Mouse (Mus musculus) neural tube, embryonic 15.5 days (tissue): ENCODE measurements around the gene Scyl1. TPM values are rescaled to one million over a fixed set of nuclear protein-coding genes. Genes with fewer than 3 reads are reported as not detected.

Experiments used
- ATAC-seq: fragments of 200-750 bp; cut with Nextera tagmentation; 2 replicates; pipeline ENCODE4 v1.8.0; 2017; ENCODE audit warnings: mild to moderate bottlenecking, moderate TSS enrichment, moderate library complexity; ENCODE audit not compliant: low FRiP score
- H3K27ac ChIP-seq: fragments of 300-500 bp; sonication (generic); replicated peaks from 2 replicates; pipeline ENCODE4 v1.5.1; 2015; ENCODE audit warnings: mild to moderate bottlenecking, inconsistent platforms
- H3K27me3 ChIP-seq: fragments of 300-500 bp; sonication (generic); replicated peaks from 2 replicates; pipeline ENCODE4 v1.6.1; 2015; ENCODE audit warnings: inconsistent platforms
- H3K36me3 ChIP-seq: fragments of 300-500 bp; sonication (generic); 2 replicates; pipeline ENCODE4 v1.6.1; 2015; ENCODE audit warnings: inconsistent platforms
- H3K4me1 ChIP-seq: fragments of 300-500 bp; sonication (generic); 2 replicates; pipeline ENCODE4 v1.6.1; 2015; ENCODE audit warnings: inconsistent platforms
- H3K4me2 ChIP-seq: fragments of 300-500 bp; sonication (generic); 2 replicates; pipeline ENCODE4 v1.6.1; 2015; ENCODE audit warnings: inconsistent platforms, mild to moderate bottlenecking, moderate library complexity
- H3K4me3 ChIP-seq: fragments of 300-500 bp; sonication (generic); replicated peaks from 2 replicates; pipeline ENCODE4 v1.5.1; 2015; ENCODE audit warnings: mild to moderate bottlenecking, inconsistent platforms
- H3K9ac ChIP-seq: fragments of 300-500 bp; sonication (generic); replicated peaks from 2 replicates; pipeline ENCODE4 v1.6.1; 2015; ENCODE audit warnings: mild to moderate bottlenecking, inconsistent platforms
- H3K9me3 ChIP-seq: fragments of 300-500 bp; sonication (generic); replicated peaks from 2 replicates; pipeline ENCODE4 v1.6.1; 2016; ENCODE audit warnings: inconsistent platforms
- WGBS: fragments of 180-500 bp; shearing (Covaris S2); methylation state at CpG from one replicate; pipeline ENCODE4 v1.1.7; 2015; ENCODE audit warnings: mixed read lengths; 5-methylcytosine and 5-hydroxymethylcytosine counted together
- polyA plus RNA-seq: library from polyadenylated mRNA; unstranded; fragments of >200 nt; fragmentation: Nextera tagmentation; extraction: Ambion mirVana; gene quantifications from 2 replicates; pipeline ENCODE4 v1.2.1, GENCODE M21; 2015

The Scyl1 gene
- polyA plus RNA-seq, 1 experiment from 2014 or later, result 83.1 TPM

DNA sequence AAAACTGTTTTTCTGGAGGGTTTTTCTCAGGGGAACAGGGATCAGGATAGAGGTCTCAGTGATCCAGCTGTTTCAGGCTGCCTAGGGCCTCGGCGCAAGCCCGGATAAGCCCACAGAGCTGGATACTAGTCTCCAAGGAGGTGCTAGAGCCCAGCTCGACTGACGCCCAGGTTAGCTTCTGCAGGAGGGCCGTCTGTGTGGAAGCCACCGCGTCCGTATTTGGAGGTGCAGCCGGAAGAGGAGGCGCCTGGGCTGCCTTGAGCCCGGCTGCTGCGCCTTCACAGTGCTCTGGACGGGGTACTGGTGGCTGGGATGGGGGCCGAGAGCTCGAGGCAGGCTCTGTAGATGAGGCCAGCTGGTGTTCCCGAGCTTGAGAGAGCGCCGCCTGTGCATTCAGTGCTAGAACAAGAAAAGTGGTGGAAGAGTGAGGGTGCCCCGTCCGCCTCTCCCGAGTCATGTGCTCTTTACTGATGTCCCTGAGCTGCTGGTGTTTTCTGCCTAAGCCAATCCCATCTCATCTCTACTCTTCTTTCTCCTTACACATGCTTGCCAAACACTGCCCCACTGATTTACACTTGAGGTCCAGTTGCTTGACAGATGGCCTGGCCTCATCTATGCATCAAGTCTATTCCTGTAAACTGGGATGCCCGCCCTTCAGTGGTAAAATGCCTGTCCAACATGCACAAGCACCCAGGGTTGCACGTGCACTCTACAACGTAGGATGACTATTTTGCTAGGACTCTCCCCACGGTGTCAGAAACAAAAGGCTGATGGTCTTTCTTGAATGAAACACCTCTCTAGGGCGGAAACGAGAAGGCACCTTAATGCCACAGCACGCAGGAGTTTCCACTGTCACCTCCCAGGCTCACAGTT, 40.7 kb downstream of the Scyl1 start:
- Histone ChIP-seq H3K4me2 (peak overlapping the region; percentile 89), H3K4me1 (peaks cover 56% of the 10 kb centered on the region), H3K27ac (no peak overlapping the region; the same call in 1 of the 2 replicates), H3K4me3 (peak overlapping the region; percentile 84), H3K36me3 (no peaks in the 10 kb centered on the region), H3K9me3 (no peaks in the 10 kb centered on the region), H3K9ac (peak overlapping the region; percentile 74), H3K27me3 (peaks cover 9% of the 10 kb centered on the region; the same call in 1 of the 2 replicates)
- 76% methylated on average over 29 of the region's 29 CpGs for WGBS
- no peak for ATAC-seq

DNA sequence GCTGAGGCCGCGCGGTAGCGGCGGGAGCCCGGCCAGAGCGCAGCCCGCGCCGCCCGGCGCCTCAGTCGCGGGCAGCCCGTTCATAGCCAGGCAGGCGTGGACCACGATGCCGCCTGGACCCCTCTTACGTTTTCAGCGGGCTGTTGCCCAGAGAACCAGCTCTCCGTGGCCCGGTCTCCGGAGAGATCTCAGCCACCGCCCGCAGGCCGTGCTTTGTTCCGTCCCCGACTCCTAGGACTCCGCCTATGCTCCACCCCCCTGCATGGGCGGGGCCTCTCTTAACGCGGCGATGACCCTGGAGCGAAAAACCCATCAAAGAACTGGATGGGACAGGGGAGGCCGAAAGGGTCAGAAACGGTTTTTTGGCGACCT, 41.8 kb downstream of the Scyl1 start, which contains the start of gene Fam89b:
Fam89b (minus strand) TSS at position 210 of the 372 bp plus-strand sequence.
- 0% methylated on average over 37 of the region's 37 CpGs for WGBS
- peak; percentile 82 for ATAC-seq
- Histone ChIP-seq H3K36me3 (0 out of 2 replicates have a peak, but pooled peaks cover 7% of the 10 kb centered on the region), H3K4me2 (peak within 1 kb of the TSS; percentile 89), H3K27ac (peak within 1 kb of the TSS; percentile 96), H3K9ac (peak within 1 kb of the TSS; percentile 96), H3K9me3 (no peaks in the 10 kb centered on the region), H3K27me3 (peaks cover 4% of the 10 kb centered on the region; the same call in 1 of the 2 replicates), H3K4me3 (peak within 1 kb of the TSS; percentile 84), H3K4me1 (peaks cover 67% of the 10 kb centered on the region)

DNA sequence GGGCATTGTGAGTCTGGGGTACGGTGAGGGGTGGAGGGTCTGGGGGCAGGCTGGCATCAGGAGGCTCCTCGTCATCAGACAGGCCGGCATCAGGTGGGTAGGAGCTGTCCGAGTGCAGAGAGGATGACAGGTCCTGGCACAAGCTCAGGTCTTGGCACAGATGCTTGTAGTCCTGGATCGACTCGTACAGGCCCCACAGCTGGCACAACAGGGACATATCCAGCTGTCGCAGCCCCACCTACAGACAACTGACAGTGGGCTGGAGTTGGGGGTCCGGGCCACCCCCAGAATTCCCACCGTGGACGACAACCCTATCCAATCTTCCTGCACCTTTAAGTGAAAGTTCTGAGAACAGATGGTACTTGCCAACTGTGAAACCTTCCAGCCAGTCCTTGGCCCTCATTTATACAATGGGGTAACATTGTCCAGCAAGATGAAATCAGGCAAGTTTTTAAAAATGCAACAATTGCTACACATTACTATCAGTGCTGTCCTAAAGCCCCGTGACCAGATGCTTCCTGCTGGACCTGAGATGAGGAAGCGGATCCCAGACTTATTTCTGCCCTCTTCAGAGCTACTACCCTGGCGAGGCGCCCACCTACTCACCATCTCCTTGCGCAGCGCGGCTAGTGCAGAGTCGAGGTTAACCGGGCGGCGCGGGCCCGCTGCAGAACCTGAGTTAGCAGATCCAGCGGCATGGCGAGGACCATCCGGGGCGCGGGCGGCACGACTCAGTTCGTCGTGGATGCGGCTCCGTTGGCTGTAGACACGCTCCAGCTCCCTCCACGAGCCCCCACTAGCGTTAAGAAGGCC, 42.4 kb downstream of the Scyl1 start:
- peak overlapping the region; percentile 84 for H3K4me3 ChIP-seq
- 0 out of 2 replicates have a peak, but pooled peaks cover 10% of the 10 kb centered on the region for H3K36me3 ChIP-seq
- peak; percentile 30; the same call in 1 of the 2 replicates for ATAC-seq
- H3K9me3 ChIP-seq, result no peaks in the 10 kb centered on the region
- peak overlapping the region; percentile 89 for H3K4me2 ChIP-seq
- WGBS, result 7% methylated on average over 37 of the region's 37 CpGs
- H3K4me1 ChIP-seq, result peaks cover 72% of the 10 kb centered on the region
- H3K27ac ChIP-seq, result peak overlapping the region; percentile 96
- H3K9ac ChIP-seq, result peak overlapping the region; percentile 96
- H3K27me3 ChIP-seq, result peaks cover 4% of the 10 kb centered on the region; the same call in 1 of the 2 replicates

GRCm38 (mm10) chr19:5727701-5728100, 43.5 kb downstream of the Scyl1 start:
- Histone ChIP-seq H3K27me3 (no peaks in the 10 kb centered on the region), H3K27ac (peak overlapping the region; percentile 96), H3K4me3 (peak overlapping the region; percentile 84), H3K4me1 (peaks cover 72% of the 10 kb centered on the region), H3K4me2 (peak overlapping the region; percentile 89), H3K36me3 (0 out of 2 replicates have a peak, but pooled peaks cover 12% of the 10 kb centered on the region), H3K9me3 (no peaks in the 10 kb centered on the region), H3K9ac (peak overlapping the region; percentile 96)
- 4% methylated on average over 14 of the region's 14 CpGs for WGBS
- ATAC-seq, result no peak

DNA sequence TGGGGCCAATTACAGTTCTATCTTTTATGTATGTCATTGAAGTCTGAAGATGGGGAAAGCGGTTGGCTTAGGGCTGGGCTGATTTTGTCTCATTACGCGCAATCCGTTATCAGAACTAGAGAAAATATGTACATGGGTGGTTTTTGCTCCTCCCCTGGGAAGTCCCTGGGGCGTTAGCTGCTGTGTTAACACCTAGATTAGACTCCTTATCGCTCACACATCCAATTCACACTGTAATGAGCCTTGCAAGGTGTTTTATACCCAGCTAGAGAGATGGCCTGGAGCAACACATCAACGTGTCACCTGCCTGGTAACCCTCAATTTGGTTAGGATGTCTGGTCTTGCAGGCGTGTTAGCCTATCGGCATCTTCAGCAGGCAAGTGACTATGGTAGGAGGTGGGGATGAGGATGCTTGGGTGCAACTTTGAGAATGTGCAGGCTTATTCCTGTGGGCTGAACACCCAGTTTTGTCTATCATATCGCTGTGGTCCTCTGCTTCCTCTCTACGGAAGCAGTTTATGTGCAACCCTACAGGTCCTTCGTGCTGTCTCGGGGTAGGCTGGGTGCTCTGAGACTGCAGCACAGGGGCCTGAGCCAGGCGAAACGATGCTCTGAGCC, 44.1 kb downstream of the Scyl1 start:
- Histone ChIP-seq H3K4me1 (peaks cover 71% of the 10 kb centered on the region), H3K9me3 (no peaks in the 10 kb centered on the region), H3K9ac (peak overlapping the region; percentile 96), H3K4me2 (peak overlapping the region; percentile 89), H3K27ac (peak overlapping the region; percentile 96), H3K4me3 (peak overlapping the region; percentile 84), H3K27me3 (no peaks in the 10 kb centered on the region), H3K36me3 (peaks cover 17% of the 10 kb centered on the region; the same call in 1 of the 2 replicates)
- no peak for ATAC-seq
- 82% methylated on average over 15 of the region's 15 CpGs for WGBS

GRCm38 (mm10) chr19:5725767-5726515, 45.3 kb downstream of the Scyl1 start, which contains the start of gene Ehbp1l1:
Gene Ehbp1l1, minus strand, starts transcription at chr19:5726317.
- Histone ChIP-seq H3K9ac (peak within 1 kb of the TSS; percentile 96; the same call in 1 of the 2 replicates), H3K27ac (peak within 1 kb of the TSS; percentile 45; the same call in 1 of the 2 replicates), H3K4me2 (peak within 1 kb of the TSS; percentile 89), H3K4me1 (peaks cover 64% of the 10 kb centered on the region), H3K27me3 (no peaks in the 10 kb centered on the region), H3K4me3 (peak within 1 kb of the TSS; percentile 84), H3K9me3 (no peaks in the 10 kb centered on the region), H3K36me3 (peaks cover 28% of the 10 kb centered on the region)
- WGBS, result 13% methylated on average over 49 of the region's 49 CpGs
- no peak for ATAC-seq

DNA sequence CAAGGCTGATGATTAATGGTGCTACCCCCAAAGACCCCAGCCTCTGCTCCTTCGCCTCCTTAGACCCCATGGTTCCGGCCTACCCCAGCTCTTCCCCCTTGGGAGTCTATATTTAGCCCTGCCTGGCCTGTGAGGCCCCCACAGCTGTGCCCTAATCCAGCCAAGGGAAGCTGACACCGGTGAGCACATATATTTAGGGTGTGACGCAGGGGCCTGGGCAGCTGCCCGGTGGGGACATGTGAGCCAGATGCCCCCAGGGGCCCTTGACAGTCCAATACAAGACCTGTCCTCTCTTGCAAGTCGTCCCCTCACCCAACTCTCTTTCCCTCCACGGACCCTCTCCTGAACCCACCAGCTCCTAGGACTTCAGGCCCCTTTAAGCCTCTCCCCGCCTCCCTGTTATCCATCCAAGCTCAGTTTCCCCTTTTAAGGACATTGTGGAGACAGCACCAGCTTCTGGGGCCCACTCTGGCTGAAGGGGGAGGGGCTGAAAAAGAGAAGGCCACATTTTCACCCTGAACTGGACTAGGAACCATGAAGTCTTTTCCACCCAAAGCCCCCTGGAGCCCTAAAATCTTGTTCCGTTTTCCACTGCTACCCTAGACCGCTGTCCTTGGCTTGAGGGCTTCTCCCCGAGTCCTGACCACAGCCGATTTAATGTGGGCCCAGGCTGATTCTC, 46.1 kb downstream of the Scyl1 start:
- Histone ChIP-seq H3K9ac (peak overlapping the region; percentile 46; the same call in 1 of the 2 replicates), H3K27ac (peak overlapping the region; percentile 45; the same call in 1 of the 2 replicates), H3K4me3 (peak overlapping the region; percentile 35)

DNA sequence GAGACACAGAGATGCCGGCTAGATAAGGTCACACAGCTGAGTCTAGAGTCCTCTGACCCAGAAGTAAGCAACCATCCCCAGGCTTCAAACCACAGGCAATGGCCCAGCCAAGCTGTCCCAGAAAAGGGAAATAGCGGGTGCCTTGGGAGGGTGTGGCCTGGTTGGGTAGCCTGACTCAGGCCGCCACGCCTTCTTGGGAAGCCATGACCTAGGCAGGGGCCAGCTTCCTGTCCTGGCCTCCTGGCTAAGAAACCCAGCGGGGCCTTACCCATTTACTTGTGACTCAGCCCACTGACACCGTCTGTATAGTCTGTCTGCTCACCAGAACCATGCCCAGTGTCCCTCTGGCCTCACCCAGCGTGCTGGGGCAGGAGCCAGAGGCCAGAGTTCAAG, 46.7 kb downstream of the Scyl1 start:
- H3K4me3 ChIP-seq, result peak overlapping the region; percentile 35; the same call in 1 of the 2 replicates
- H3K4me1 ChIP-seq, result peaks cover 50% of the 10 kb centered on the region
- H3K27ac ChIP-seq, result no peak overlapping the region
- no peak overlapping the region for H3K9ac ChIP-seq
- no peaks in the 10 kb centered on the region for H3K27me3 ChIP-seq
- ATAC-seq, result no peak
- peak overlapping the region; percentile 89 for H3K4me2 ChIP-seq
- no peaks in the 10 kb centered on the region for H3K9me3 ChIP-seq
- H3K36me3 ChIP-seq, result peaks cover 42% of the 10 kb centered on the region
- 77% methylated on average over 7 of the region's 7 CpGs for whole genome bisulfite sequencing

More for the DNA sequence above, 46.1 kb downstream of the Scyl1 start:
- Histone ChIP-seq H3K27me3 (no peaks in the 10 kb centered on the region), H3K4me2 (peak overlapping the region; percentile 89), H3K9me3 (no peaks in the 10 kb centered on the region), H3K4me1 (peaks cover 56% of the 10 kb centered on the region), H3K36me3 (peaks cover 35% of the 10 kb centered on the region)
- ATAC-seq, result no peak
- 65% methylated on average over 12 of the region's 12 CpGs for WGBS

- no peak overlapping the region for H3K27ac ChIP-seq
- H3K4me1 ChIP-seq, result peaks cover 49% of the 10 kb centered on the region
- H3K9ac ChIP-seq, result 0 out of 2 replicates have a peak overlapping the region, but pooled peaks have one; percentile 18
- 0 out of 2 replicates have a peak overlapping the region, but pooled peaks have one; percentile 35 for H3K4me3 ChIP-seq
- ATAC-seq, result no peak
- 68% methylated on average over 4 of the region's 4 CpGs for WGBS
- peaks cover 47% of the 10 kb centered on the region for H3K36me3 ChIP-seq
- H3K9me3 ChIP-seq, result no peaks in the 10 kb centered on the region
- peak overlapping the region; percentile 89; the same call in 1 of the 2 replicates for H3K4me2 ChIP-seq
- no peaks in the 10 kb centered on the region for H3K27me3 ChIP-seq
Measured at GRCm38 (mm10) chr19:5723934-5724548, 47.2 kb downstream of the Scyl1 start.
